Mouse (Mus musculus) hindbrain, embryonic 13.5 days (tissue): ENCODE measurements around the gene Zfp973. TPM values are rescaled to one million over a fixed set of nuclear protein-coding genes. Genes with fewer than 3 reads are reported as not detected.
A peak's percentile ranks its signal among the peaks of the same experiment; 100 is the strongest.
"Not testable (repeated sequence)": the region's sequence is repeated elsewhere in the genome, so short reads cannot be mapped to it uniquely, and the experiment has no call there.

Source experiments
- ATAC-seq: fragments of 200-750 bp; cut with Nextera tagmentation; 2 replicates; pipeline ENCODE4 v1.8.0; 2017; ENCODE audit warnings: moderate TSS enrichment; ENCODE audit not compliant: low FRiP score
- H3K27ac ChIP-seq: fragments of 300-500 bp; sonication (generic); 2 replicates; pipeline ENCODE4 v1.5.1; 2015; ENCODE audit warnings: inconsistent platforms, mild to moderate bottlenecking, moderate library complexity
- H3K27me3 ChIP-seq: fragments of 300-500 bp; sonication (generic); 2 replicates; pipeline ENCODE4 v1.6.1; 2015; ENCODE audit warnings: mild to moderate bottlenecking, inconsistent platforms
- H3K36me3 ChIP-seq: fragments of 300-500 bp; sonication (generic); 2 replicates; pipeline ENCODE4 v1.6.1; 2015; ENCODE audit warnings: mild to moderate bottlenecking, inconsistent platforms
- H3K4me1 ChIP-seq: fragments of 300-500 bp; sonication (generic); replicated peaks from 2 replicates; pipeline ENCODE4 v1.6.1; 2015; ENCODE audit warnings: inconsistent platforms
- H3K4me2 ChIP-seq: fragments of 300-500 bp; sonication (generic); 2 replicates; pipeline ENCODE4 v1.6.1; 2015; ENCODE audit warnings: inconsistent platforms, mild to moderate bottlenecking, moderate library complexity
- H3K4me3 ChIP-seq: fragments of 300-500 bp; sonication (generic); 2 replicates; pipeline ENCODE4 v1.5.1; 2015; ENCODE audit warnings: mild to moderate bottlenecking, inconsistent platforms
- H3K9ac ChIP-seq: fragments of 300-500 bp; sonication (generic); 2 replicates; pipeline ENCODE4 v1.6.1; 2015; ENCODE audit warnings: mild to moderate bottlenecking, inconsistent platforms
- H3K9me3 ChIP-seq: fragments of 300-500 bp; sonication (generic); 2 replicates; pipeline ENCODE4 v1.6.1; 2016; ENCODE audit warnings: inconsistent platforms
- WGBS: fragments of 180-500 bp; shearing (Covaris S2); methylation state at CpG from one replicate; pipeline ENCODE4 v1.1.7; 2015; 5-methylcytosine and 5-hydroxymethylcytosine counted together
- polyA plus RNA-seq: library from polyadenylated mRNA; unstranded; fragments of >200 nt; fragmentation: Nextera tagmentation; extraction: Ambion mirVana; gene quantifications from 2 replicates; pipeline ENCODE4 v1.2.1, GENCODE M21; 2015

The Zfp973 gene
- polyA plus RNA-seq = 7.2 and 9.3 TPM in 2 replicates

GRCm38 (mm10) chr2:176670222-176670621 lies at the start of gene Zfp973:
Gene Zfp973, plus strand, starts transcription at chr2:176670522.
- H3K4me1 ChIP-seq, H3K27ac ChIP-seq, H3K27me3 ChIP-seq, ATAC-seq, H3K9me3 ChIP-seq, H3K4me3 ChIP-seq, H3K9ac ChIP-seq, H3K36me3 ChIP-seq, H3K4me2 ChIP-seq: not testable (repeated sequence)
- WGBS = no CpG with 5 or more reads among the region's 6 CpGs

- ATAC-seq, H3K4me3 ChIP-seq, H3K4me1 ChIP-seq, H3K9me3 ChIP-seq, H3K9ac ChIP-seq, H3K27me3 ChIP-seq, H3K4me2 ChIP-seq, H3K27ac ChIP-seq, H3K36me3 ChIP-seq: not testable (repeated sequence)
- no CpG with 5 or more reads among the region's 4 CpGs for WGBS
Measured at GRCm38 (mm10) chr2:176636244-176636643, 34.1 kb upstream of the Zfp973 start, which contains the start of gene Gm14308. Gene Gm14308, minus strand, starts transcription at chr2:176636344.

- Histone ChIP-seq H3K4me2 (peak within 1 kb of the TSS; percentile 48), H3K9ac (peak within 1 kb of the TSS; percentile 64), H3K4me3 (peak within 1 kb of the TSS; percentile 46)
- 0% methylated on average over 1 of the region's 6 CpGs for WGBS
- H3K27me3 ChIP-seq, H3K9me3 ChIP-seq, ATAC-seq, H3K27ac ChIP-seq, H3K4me1 ChIP-seq, H3K36me3 ChIP-seq: not testable (repeated sequence)
Measured at GRCm38 (mm10) chr2:176708051-176708450, 37.7 kb downstream of the Zfp973 start, which contains the start of gene Gm14305. Gene Gm14305, plus strand, starts transcription at chr2:176708328.

Other genes with a start within 250 kb of the Zfp973 start
- 7.4 and 8.7 TPM in 2 replicates for gene Gm14435, start 246.9 kb upstream of the Zfp973 start, polyA plus RNA-seq
- 16.7 and 18.0 TPM in 2 replicates for gene Gm14434, start 183.7 kb upstream of the Zfp973 start, polyA plus RNA-seq
- not detected in 2 replicates for gene Zfp967, start 149.5 kb upstream of the Zfp973 start, polyA plus RNA-seq
- gene Gm14308, start 34.2 kb upstream of the Zfp973 start, polyA plus RNA-seq = 19.6 and 25.3 TPM in 2 replicates
- 34.2 and 36.5 TPM in 2 replicates for gene Gm14305, start 37.8 kb downstream of the Zfp973 start, polyA plus RNA-seq
- 7.1 and 9.9 TPM in 2 replicates for gene Gm14295, start 128.1 kb downstream of the Zfp973 start, polyA plus RNA-seq
- gene Gm14408, start 160.6 kb downstream of the Zfp973 start, polyA plus RNA-seq = not detected in 2 replicates